Mouse (Mus musculus) heart, embryonic 11.5 days (tissue): ENCODE data around the gene Hao1. TPM values are rescaled to one million over a fixed set of nuclear protein-coding genes. Genes with fewer than 3 reads are reported as not detected.

Experiments used
- ATAC-seq: fragments of 200-750 bp; cut with Nextera tagmentation; replicated peaks from 2 replicates; pipeline ENCODE4 v1.8.0; 2017; ENCODE audit warnings: moderate library complexity; ENCODE audit not compliant: insufficient number of reproducible peaks, low FRiP score, low TSS enrichment
- H3K27ac ChIP-seq: fragments of 300-500 bp; sonication (generic); 2 replicates; pipeline ENCODE4 v1.5.1; 2014; ENCODE audit warnings: mild to moderate bottlenecking, low read depth, low read length
- H3K27me3 ChIP-seq: fragments of 300-500 bp; sonication (generic); 2 replicates; pipeline ENCODE4 v1.6.1; 2014; ENCODE audit warnings: mild to moderate bottlenecking, low read length, mixed read lengths; ENCODE audit not compliant: control insufficient read depth, insufficient read depth
- H3K36me3 ChIP-seq: fragments of 300-500 bp; sonication (generic); 2 replicates; pipeline ENCODE4 v1.6.1; 2014; ENCODE audit warnings: mild to moderate bottlenecking, low read length, moderate library complexity, mixed read lengths; ENCODE audit not compliant: control insufficient read depth, insufficient read depth
- H3K4me1 ChIP-seq: fragments of 300-500 bp; sonication (generic); 2 replicates; pipeline ENCODE4 v1.6.1; 2014; ENCODE audit warnings: low read length; ENCODE audit not compliant: control insufficient read depth, insufficient read depth
- H3K4me2 ChIP-seq: fragments of 300-500 bp; sonication (generic); 2 replicates; pipeline ENCODE4 v1.6.1; 2014; ENCODE audit warnings: mild to moderate bottlenecking, moderate library complexity
- H3K4me3 ChIP-seq: fragments of 300-500 bp; sonication (generic); 2 replicates; pipeline ENCODE4 v1.5.1; 2014; ENCODE audit warnings: low read depth, low read length
- H3K9ac ChIP-seq: fragments of 300-500 bp; sonication (generic); 2 replicates; pipeline ENCODE4 v1.6.1; 2014; ENCODE audit warnings: mild to moderate bottlenecking, low read depth, low read length, moderate library complexity
- H3K9me3 ChIP-seq: fragments of 300-500 bp; sonication (generic); replicated peaks from 2 replicates; pipeline ENCODE4 v1.6.1; 2016; ENCODE audit warnings: low read length; ENCODE audit not compliant: control insufficient read depth
- WGBS: fragments of 180-500 bp; shearing (Covaris S2); extraction: QIAGEN DNeasy Blood & Tissue Kit; methylation state at CpG from one replicate; pipeline ENCODE4 v1.1.7; 2014; ENCODE audit not compliant: insufficient replicate concordance; 5-methylcytosine and 5-hydroxymethylcytosine counted together
- polyA plus RNA-seq: library from polyadenylated mRNA; unstranded; fragments of >200 nt; fragmentation: Nextera tagmentation; extraction: Ambion mirVana; gene quantifications from 2 replicates; pipeline ENCODE4 v1.2.1, GENCODE M21; 2014

Gene Hao1
- polyA plus RNA-seq, 1 experiment from 2014 or later = not detected

GRCm38 (mm10) chr2:134450976-134451375 lies 103.2 kb downstream of the Hao1 start:
- H3K9me3 ChIP-seq = no peaks in the 10 kb centered on the region

More at GRCm38 (mm10) chr2:134450976-134451375, 103.2 kb downstream of the Hao1 start:
- ATAC-seq = no peak
- Histone ChIP-seq H3K4me3 (no peak overlapping the region), H3K27ac (no peak overlapping the region), H3K4me2 (no peak overlapping the region), H3K9ac (no peak overlapping the region), H3K4me1 (no peaks in the 10 kb centered on the region), H3K36me3 (no peaks in the 10 kb centered on the region), H3K27me3 (no peaks in the 10 kb centered on the region)
- WGBS = 63% methylated on average over 1 of the region's 1 CpGs

Other genes with a start within 250 kb of the Hao1 start
- 45.0 and 52.0 TPM in 2 replicates for gene Tmx4, start 89.8 kb upstream of the Hao1 start, polyA plus RNA-seq
- gene Plcb1, start 231.7 kb upstream of the Hao1 start, polyA plus RNA-seq = 7.2 and 9.6 TPM in 2 replicates